Mouse (Mus musculus) megakaryocyte, embryonic 14.5 days (primary cell): ENCODE results near the gene Cnpy4.

ENCODE experiments used
- FLI1 ChIP-seq: IDR thresholded peaks from 2 replicates; pipeline ENCODE4 v1.6.1; 2012; ENCODE audit warnings: low read length, inconsistent platforms, mixed read lengths
- GATA1 ChIP-seq: IDR thresholded peaks from 3 replicates; pipeline ENCODE4 v1.6.1; 2012; ENCODE audit warnings: mixed read lengths, low read length, inconsistent platforms, borderline replicate concordance

- TF ChIP-seq GATA1 (no peak), FLI1 (peak; percentile 67; the same call in 1 of the 2 replicates)
These were observed 16.2 kb upstream of the Cnpy4 start for GRCm38 (mm10) chr5:138170936-138171561.
